8 mouse cellular contexts compared by ENCODE assay signal in the genomic region with DNA sequence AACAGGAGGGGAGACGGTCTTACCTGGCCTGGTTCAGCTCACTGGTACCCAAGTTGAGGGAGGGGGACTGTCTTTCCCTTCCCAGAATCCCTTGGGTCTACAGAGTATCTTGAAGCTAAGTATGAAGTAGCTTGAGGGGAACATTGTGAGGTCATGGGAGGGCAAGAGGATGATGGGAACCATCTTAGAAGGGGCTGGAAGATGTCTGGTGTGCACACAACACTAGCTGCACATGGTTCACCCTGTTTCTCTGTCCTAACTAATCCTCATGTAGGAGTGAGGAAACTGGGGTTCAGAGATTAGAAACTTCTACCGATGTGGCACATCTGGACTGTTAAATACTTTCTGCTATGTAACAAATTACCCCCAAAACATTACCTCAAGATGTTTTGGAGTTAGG. TPM values are rescaled to one million over a fixed set of nuclear protein-coding genes. Genes with fewer than 3 reads are reported as not detected.
DNase-seq lines count a peak whose midpoint lies in the region; ATAC-seq and TF ChIP-seq lines count a peak whose summit lies in the region.

A gene (minus strand): TSS at position 101 of the 400 bp plus-strand sequence.

- no peaks in the 10 kb centered on the region for H3K36me3 ChIP-seq in kidney, embryonic 16.5 days (ENCODE audit: insufficient read depth, low read length)
- peaks cover 5% of the 10 kb centered on the region for H3K36me3 ChIP-seq in midbrain, embryonic 13.5 days

- no peak for ATAC-seq in kidney, embryonic 16.5 days (ENCODE audit: low FRiP score, low TSS enrichment)
- no peak for ATAC-seq in midbrain, embryonic 13.5 days

- H3K9me3 ChIP-seq in kidney, embryonic 16.5 days (ENCODE audit: low read length): no peaks in the 10 kb centered on the region
- no peaks in the 10 kb centered on the region for H3K9me3 ChIP-seq in midbrain, embryonic 13.5 days

- H3K27me3 ChIP-seq in kidney, embryonic 16.5 days (ENCODE audit: insufficient read depth, low read length): no peaks in the 10 kb centered on the region
- peaks cover 4% of the 10 kb centered on the region; the same call in 1 of the 2 replicates for H3K27me3 ChIP-seq in midbrain, embryonic 13.5 days

- no peak for TF ChIP-seq POLR2A in bone marrow, adult 2 months (IDR thresholded peaks at IDR 0.05; ENCODE audit: borderline replicate concordance, control insufficient read depth, low read depth, low read length)

- peak within 1 kb of the TSS; percentile 92 for H3K4me2 ChIP-seq in kidney, embryonic 16.5 days (replicated peaks; ENCODE audit: low read depth, low read length)
- H3K4me2 ChIP-seq in midbrain, embryonic 13.5 days (replicated peaks): peak within 1 kb of the TSS; percentile 56

- peak within 1 kb of the TSS; percentile 67 for H3K9ac ChIP-seq in kidney, embryonic 16.5 days (replicated peaks; ENCODE audit: low read length)
- no peak within 1 kb of the TSS; the same call in 1 of the 2 replicates for H3K9ac ChIP-seq in midbrain, embryonic 13.5 days (replicated peaks)

- no peak within 1 kb of the TSS for H3K27ac ChIP-seq in kidney, embryonic 16.5 days (ENCODE audit: low read length)
- no peak within 1 kb of the TSS for H3K27ac ChIP-seq in bone marrow, adult 2 months (ENCODE audit: control insufficient read depth, insufficient read depth, low read depth, low read length, poor library complexity)
- no peak within 1 kb of the TSS for H3K27ac ChIP-seq in midbrain, embryonic 13.5 days

- H3K4me1 ChIP-seq in kidney, embryonic 16.5 days (ENCODE audit: insufficient read depth, low read length): peaks cover 6% of the 10 kb centered on the region
- H3K4me1 ChIP-seq in bone marrow, adult 2 months (ENCODE audit: control insufficient read depth, insufficient read depth, low read length): no peaks in the 10 kb centered on the region; the same call in 1 of the 2 replicates
- peaks cover 11% of the 10 kb centered on the region for H3K4me1 ChIP-seq in midbrain, embryonic 13.5 days (replicated peaks)

- DNase-seq in kidney, postnatal 25 days: no peak
- no peak for DNase-seq in gastrocnemius, postnatal 4 days (ENCODE audit: low spot score in 2 of 2)
- no peak for DNase-seq in layer of hippocampus, postnatal 10 days (ENCODE audit: low spot score in 2 of 2)
- DNase-seq in cerebellum, postnatal 36 days: no peak
- DNase-seq in ovary, adult 18-20 months (ENCODE audit: low spot score): no peak

- no peak for TF ChIP-seq CTCF in bone marrow, adult 2 months (IDR thresholded peaks at IDR 0.05; ENCODE audit: control insufficient read depth, insufficient read depth, low read length)

- 80% methylated on average over 2 of the region's 2 CpGs for WGBS in kidney, embryonic 16.5 days
- WGBS in bone marrow, adult 2 months: 83% methylated on average over 2 of the region's 2 CpGs
- 89% methylated on average over 2 of the region's 2 CpGs for WGBS in midbrain, embryonic 13.5 days

- H3K4me3 ChIP-seq in kidney, embryonic 16.5 days (ENCODE audit: low read length): peak within 1 kb of the TSS; percentile 53
- H3K4me3 ChIP-seq in bone marrow, adult 2 months (replicated peaks; ENCODE audit: control insufficient read depth, low read depth, low read length): peak within 1 kb of the TSS; percentile 14
- peak within 1 kb of the TSS; percentile 27 for H3K4me3 ChIP-seq in midbrain, embryonic 13.5 days (replicated peaks)

RNA-seq across cellular contexts. Expression of the gene that starts here (rescaled TPM):
- polyA plus RNA-seq in kidney, embryonic 16.5 days (2015; fragmentation: Nextera tagmentation; extraction: Ambion mirVana): 34.9 and 37.6 TPM in 2 replicates
- polyA plus RNA-seq in bone marrow, adult 2 months (2011; ENCODE audit: insufficient read depth, insufficient read length, low replicate concordance, missing spikeins): 15.7 and 18.7 TPM in 2 replicates
- total RNA-seq in gastrocnemius, postnatal 4 days (2021): 10 to 100 TPM; 52.6 to 60.6 TPM
- 10 to 100 TPM; 78.4 to 90.2 TPM for total RNA-seq in layer of hippocampus, postnatal 10 days (2021)
- polyA plus RNA-seq in midbrain, embryonic 13.5 days (2015; fragmentation: Nextera tagmentation; extraction: Ambion mirVana): 63.1 and 67.9 TPM in 2 replicates
